Mouse (Mus musculus) megakaryocyte-erythroid progenitor cell, adult 5-6 weeks (primary cell): ENCODE measurements around the gene Myo18b. TPM values are rescaled to one million over a fixed set of nuclear protein-coding genes. Genes with fewer than 3 reads are reported as not detected.

Experiments
- ATAC-seq: replicated peaks from 2 replicates; pipeline ENCODE4 v1.8.0; 2016; ENCODE audit warnings: mild to moderate bottlenecking, inconsistent platforms; ENCODE audit not compliant: severe bottlenecking, poor library complexity, low FRiP score, low TSS enrichment
- total RNA-seq, 2 experiments: library from RNA; stranded (forward) in 1 of 2; stranded (reverse) in 1 of 2; fragments of 200-1000, 215-1000 nt in 1 of 2; fragments of >200 nt in 1 of 2; fragmentation: Nextera tagmentation in 1 of 2; gene quantifications; 2 replicates each; pipeline ENCODE4 v1.2.3; 2014 to 2017

Myo18b gene
- total RNA-seq, 2 experiments from 2014 or later, result not detected

DNA sequence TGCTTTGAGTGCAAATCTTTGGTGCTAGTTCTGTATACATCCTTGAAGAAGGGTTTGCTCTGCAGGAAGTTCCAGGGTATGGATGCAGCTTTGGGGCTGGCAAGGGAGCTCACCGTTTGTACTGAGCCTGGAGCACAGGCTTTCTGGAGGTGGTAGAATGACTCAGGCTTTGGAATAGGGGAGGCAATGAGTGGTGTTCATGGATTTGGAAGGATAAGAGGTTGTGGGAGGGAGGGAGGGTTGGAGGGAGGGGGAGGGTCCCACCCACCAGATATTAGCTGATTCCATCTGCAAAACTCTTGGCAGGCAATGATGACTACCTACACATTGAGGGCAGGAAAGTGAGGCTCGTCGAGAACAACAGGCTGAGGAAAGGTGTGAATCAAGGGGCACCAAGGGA lies 195.4 kb downstream of the Myo18b start:
- no peak for ATAC-seq

DNA sequence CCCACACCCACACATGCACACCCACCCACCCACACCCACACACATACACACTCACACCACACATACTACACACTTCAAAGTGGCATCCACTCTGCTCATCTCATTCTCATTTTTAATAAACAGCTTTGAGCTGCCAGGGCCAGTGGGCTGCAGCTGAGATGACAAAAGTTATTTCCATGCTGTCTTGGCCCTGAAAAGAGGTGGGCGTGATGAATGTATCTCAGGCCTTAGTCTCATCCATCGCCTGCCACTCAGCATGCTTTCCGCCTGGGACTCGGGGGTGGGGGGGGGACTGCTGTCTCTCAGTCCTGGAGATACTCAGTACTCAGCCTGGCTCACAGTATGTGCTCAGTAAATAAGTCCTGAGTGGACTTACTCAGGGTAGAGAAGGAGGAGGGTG lies 199.5 kb downstream of the Myo18b start:
- ATAC-seq, result no peak

DNA sequence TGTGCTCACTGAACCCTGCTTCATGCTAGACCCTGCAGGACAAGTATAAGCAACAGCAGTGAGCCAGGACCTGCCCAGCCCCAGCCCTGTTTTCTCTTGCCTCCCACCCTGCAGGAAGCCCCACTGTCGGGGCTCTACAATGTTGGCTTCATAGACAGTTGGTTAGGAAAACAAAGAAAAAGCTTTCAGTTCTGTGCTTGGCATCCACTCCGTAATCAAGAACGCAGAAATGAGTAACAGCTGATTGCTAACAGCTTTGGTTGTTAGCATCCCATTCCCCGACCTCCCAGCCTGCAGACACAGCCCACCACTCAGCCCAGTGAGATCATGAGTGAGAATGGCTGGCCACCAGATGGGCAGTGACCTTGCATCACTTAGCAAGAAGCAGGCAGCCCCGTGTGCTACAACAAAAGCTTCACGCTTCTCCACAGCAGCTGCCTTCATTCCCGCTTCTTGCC lies 200.9 kb downstream of the Myo18b start:
- no peak for ATAC-seq

DNA sequence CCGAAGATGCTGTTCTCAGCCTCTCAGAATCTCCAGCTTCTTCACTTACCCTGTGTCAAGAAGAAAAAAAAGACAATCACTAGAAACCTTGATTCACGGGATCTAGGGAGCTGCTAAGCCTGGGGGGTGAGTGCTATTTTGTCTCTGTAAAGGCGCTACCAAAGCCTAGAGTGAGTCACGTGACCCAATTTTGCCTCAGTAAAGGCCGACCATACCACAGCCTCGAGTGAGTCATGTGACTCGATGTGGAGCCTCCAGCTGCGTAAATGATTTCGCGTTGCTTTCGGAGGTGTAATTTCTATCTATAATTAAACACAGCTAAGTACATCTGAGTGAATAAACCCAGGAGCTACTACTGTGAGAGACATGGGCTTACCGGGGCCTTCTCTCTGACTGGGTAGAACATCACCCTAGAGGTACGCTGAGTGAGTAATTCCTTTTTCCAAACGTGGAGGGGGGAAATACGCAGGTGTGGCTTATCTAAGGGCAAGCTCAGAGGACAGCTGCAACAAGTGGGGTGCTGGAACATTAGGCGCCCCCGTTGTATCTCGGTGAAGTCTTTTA lies 202.8 kb downstream of the Myo18b start:
- no peak for ATAC-seq

DNA sequence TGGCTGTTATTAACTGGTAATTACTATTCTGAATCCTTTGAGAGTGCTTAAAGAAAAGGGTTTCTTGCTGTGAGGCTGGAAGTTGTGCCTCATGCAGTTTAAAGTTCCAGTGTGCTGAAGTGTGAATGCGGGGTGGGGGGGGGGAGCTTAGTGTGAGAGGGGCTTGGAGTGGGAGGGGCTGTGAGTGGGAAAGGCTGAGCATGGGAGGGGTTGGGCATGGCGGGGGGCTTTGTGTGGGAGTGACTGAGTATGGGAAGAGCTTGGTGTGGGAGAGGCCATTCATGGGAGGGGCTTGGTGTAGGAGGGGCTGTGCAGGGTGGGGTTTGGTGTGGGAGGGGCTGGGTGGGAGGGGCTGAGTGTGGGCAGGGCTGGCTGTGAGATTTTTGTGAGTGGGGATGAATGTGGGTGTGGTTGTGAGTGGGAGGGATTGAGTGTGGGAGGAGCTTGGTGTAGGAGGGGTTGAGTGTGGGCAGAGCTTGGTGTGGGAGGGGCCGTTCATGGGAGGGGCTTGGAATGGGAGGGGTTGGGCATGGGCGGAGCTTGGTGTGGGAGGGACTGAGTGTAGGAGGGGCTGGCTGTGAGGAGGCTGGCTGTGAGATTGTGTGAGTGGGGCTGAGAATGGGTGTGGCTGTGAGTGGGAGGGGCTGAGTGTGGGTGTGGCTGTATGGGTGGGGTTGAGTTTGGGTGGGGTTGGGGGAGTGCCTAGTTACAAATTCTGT lies 208.9 kb downstream of the Myo18b start:
- no peak for ATAC-seq

DNA sequence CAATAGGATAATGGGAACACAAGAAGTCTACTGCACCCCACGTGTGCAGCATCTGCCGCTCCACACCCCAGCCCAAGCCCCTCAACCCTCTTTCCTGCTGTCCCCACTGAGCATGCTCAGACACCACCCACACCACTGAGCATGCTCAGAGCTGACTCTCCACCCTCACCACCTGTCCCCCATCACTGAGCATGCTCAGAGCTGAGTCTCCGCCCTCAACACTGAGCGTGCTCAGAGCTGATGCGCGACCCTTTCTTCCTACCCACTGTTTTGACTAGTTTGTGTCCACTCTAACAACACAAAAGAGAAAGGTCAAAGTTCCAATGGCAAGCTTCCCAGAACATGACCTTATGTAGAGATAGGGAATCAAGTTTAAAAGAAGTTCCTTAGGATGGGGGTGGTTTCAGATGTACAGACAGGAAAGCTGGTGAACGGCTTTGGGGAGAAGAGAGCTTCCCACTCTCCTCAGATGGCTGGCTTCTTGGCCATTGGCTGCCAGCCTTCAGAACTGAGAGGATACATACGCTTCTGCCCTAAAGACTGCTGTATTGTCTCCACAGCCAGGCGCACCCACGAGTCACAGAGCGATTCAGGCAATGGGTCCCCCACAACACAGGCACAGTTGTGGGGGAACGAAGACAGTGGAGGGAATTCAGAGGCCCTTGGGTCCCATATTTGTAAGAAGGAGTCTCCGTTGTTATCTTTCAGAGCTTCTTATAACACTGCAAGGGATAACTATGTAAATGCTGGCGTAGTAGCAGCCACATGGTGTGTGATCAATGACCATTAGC lies 209.7 kb downstream of the Myo18b start:
- ATAC-seq, result no peak

DNA sequence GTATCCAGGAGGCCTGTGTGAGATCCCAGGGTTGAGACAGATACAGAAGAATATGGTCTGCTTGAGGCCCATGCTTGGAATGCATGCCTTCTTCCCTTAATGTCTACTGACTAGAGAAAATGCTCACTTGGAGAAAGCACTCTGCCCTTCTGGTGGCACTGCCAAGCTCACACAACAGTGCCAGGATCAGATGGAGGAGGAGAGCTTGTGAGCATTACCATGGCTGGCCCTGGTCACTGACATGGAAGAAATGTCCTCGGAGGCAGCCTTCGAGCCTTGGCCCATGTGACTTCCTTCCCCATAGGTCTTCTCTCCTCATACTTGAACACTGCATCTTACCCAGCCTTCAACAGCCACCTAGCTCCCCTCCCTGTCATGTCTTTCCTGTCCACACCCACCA lies 216.9 kb downstream of the Myo18b start:
- ATAC-seq, result no peak

DNA sequence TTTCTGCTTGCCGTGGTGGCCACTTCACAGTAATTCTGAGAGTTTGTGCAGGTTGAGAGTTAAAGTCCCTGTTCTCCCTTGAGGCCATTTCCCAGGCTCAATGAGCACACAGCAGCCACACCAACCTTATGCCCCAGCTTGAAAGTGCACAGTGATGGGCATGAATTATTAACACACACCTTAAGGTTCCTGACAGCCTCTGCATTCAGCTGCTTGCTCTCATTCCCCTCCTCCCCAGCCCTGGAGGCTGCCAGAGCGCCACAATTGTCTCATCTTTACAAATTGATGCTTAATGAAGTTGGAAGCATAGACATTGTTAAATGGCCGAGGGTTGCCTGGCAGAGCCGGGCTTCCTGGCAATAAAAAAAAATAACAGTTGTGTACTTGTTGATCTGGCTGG lies 218.0 kb downstream of the Myo18b start:
- ATAC-seq, result no peak

DNA sequence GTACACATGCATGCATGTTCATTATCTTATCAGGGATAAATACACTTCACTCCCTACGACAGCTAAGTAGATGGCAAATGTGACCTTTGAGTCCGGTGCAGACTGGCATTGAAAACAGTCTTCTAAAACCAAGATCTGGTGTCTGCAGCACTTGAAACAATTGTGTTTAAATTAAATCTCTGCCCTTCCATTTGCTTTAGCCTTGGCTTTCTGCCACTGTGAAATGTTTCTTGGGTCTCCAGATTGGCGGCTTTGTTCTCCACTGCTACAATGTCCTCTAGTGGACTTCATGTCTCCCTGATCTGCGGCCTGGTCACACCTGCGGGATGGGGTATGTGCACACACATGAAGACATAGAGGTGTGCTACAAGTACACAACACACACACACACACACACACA lies 221.4 kb downstream of the Myo18b start:
- no peak for ATAC-seq

DNA sequence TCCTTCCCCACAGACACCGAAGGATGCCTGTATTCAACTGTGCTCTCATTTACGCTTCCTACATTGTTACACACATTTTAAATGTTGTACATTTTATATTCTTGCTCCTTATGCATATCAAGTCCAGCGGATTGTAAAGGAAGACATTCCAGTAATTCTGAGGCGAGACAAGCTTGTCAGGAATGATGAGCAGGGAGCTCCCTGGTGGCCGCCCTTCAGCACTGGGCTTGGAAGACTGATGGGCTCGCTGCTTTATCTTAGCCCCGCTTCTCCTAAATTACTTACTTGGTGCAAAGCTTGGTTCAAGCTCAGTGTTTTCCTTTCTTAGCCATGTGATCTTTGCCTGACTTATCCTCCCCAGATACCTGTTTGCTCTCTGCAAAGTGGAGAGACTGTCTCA lies 223.7 kb downstream of the Myo18b start:
- no peak for ATAC-seq

DNA sequence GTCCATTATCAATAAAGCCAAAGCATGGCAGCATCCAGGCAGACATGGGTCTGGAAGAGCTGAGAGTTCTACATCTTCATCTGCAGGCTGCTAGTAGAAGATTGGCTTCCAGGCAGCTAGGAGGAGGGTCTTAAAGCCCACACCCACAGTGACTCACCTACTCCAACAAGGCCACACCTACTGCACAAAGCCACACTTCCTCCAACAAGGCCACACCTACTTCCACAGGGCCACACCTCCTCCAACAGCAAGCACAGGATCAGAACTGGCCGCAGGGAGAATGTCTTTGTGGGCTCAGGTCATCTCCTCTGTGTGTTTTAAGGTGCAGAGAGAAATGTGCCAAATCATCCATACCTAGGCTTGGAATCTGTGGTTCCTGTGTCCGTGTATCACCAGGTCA lies 224.2 kb downstream of the Myo18b start:
- ATAC-seq, result no peak

DNA sequence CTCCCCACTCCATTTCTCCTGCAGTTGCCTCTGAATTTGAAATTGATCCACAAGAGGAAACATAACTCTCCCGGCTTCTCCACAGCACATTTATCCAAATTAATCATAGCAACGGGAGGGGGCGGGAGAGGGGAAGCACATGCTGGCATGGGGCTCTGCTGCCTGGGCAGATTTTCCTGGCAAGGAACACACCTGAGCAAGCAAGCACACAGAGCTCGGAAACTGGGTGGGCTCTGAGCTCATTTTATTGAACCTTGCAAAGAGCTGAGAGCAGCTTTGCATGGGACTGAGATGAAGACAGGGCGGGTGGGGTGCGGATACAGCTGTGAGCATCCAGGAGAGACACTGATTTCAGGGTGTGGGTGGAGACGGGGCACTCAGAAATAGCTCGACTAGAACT lies 229.0 kb downstream of the Myo18b start:
- no peak for ATAC-seq

DNA sequence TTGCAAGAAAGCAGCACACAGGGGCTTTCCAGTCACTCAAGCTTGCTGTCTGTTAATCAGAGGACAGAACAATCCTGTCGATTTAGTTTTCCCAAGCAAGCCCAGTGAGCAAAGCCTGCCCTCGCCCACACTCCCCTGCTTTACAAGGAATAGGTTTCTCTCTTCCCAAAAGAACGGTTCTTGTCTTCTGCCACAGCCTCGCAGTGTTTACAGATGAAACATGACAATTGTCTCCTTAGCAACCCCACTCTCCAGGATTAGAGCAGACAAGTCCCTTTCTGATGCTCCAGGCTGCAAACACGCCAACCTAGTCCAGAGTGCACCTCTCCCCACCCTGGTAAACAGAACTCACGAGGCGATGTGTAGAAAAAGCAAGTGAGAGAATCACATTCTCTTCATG lies 230.5 kb downstream of the Myo18b start:
- ATAC-seq, result no peak

DNA sequence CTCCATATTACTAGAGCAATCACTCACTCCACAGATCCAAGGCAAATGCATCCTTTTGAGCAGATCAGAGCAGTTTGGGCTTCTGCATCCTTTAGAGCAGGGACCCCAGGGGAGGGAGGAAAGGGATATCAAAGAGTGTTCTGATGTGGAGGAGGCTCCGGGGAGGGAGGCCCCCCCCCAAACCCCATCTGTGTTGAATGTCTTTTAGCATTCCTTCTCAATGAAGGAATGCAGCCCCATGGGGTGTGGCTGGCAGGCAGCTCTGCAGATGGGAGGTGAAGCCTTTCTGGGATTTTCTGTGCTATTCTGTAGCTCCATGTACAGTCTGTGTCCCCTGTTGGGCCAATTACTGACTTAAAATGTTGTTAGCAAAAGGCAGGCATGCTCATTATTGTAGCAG lies 232.5 kb downstream of the Myo18b start:
- ATAC-seq, result no peak

DNA sequence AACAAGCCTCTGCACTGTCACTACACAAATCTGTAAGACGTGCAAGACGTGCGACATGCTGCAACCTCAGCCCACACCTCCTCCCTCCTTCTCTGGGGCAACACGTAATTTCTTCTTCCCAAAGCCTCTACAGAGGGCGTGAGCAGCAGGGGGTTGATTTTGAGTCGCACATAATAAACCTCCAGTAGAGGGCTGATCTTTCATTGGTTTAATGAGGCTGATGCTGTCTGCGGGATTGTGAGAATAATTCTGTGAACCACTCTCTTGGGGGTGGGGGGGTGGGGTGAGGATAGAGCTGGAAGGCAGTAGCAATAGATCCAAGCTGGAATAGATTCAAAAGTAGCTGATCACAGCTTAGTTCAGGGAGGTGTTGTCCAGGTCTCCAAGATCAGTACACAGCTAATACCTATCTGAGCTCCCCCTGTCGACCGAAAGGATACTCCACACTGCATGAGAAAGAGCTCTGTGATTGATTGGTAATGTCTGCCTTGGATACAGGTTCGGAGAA lies 235.2 kb downstream of the Myo18b start:
- ATAC-seq, result no peak

DNA sequence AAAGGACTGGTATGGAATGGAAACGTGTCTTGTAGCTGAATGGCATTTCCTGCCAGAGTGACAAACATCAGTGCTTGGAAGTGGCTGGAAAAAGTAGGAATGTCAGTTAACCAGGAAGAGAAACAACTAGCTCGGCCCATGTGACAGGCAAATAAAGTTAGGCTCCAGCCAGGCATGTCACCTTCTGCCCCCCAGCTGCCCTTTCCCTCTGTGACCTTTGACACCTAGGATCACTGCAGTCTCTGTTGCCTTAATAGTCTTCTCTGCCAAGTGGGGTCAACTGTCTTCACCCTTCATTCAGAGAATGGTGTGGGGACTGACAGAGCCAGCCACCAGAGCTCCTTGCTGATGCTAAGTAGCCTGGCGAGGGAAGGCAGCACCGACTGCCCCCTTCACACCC lies 236.9 kb downstream of the Myo18b start:
- ATAC-seq, result no peak

DNA sequence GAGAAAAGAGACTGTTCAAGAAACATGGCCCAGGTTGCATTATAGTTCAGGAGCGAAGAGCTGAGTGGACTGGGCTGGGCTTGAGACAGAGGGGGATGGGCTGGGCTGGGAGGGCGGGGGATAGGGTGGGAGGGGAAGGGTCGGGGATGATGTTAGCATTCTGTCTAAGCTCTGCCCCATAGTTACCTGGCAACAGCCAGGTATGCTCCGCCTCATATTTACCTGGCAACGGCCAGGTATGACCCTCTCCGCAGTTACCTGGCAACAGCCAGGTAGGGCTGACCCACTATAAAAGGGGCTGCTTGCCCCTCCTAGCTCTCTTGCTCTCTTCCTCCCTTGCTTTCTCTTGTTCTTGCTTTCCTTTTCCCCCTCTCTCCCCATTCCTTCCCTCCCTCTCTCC lies 239.4 kb downstream of the Myo18b start:
- no peak for ATAC-seq

DNA sequence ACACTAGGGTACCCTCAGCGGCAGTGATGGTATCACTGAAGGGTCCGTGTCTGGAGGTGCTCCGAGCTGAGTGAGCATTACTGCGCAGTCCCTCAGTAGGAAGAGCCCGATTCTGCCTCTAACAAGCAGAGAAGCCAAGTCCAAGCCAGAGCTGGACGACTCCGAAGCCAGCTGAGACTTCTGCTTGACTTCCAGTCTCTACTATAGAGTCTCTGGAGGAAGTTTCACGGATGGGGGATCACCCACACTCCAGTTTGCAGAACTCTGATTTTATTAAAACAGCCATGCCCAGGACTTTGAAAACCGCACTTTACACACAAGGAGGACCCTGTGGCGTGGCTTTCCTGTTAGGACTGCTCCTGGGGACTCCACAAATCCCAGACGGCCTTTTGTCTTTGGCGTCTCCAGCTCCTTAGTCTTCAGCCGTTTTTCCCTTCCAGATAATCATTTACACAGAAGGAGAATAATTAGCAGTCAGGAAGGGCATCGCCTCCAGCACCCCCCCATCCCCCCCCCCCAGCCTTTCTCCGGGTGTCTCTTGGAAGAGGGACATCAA lies 240.1 kb downstream of the Myo18b start:
- ATAC-seq, result no peak

DNA sequence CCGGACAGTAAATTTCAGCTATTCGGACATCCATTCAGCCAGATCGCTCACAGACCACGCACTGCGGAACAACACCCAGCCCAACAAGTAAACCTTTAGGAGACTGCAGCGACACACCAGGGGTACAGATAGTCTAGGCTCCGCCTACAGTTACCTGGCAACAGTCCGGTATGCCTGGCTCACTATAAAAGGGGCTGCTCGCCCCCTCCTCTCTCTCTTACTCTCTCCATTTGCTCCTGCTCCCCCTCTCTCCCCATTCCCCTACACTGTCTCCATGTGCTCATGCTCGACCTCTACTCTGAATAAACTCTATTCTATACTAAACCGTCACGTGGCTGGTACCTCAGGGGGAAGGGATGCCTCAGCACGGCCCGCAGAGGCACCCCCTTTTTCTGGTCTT lies 240.6 kb downstream of the Myo18b start:
- no peak for ATAC-seq

DNA sequence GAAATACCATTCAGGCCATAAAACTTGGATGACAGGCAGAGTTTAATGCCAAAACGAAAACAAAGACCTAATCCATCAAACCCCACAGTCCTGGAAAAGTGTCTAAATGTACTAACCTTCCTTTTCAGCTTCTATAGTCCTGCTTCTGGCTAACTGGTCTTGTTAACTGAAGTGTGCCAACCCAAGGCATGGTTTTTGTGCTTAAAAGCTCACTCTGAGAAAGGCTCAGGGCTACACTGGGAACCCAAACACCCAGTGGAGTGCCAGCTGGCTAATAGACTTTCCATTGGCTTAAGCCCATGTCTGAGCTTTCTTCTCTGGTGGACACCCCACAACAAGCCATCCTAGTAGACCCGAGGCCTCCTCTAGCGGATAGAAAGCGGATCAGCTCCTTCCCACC lies 244.1 kb downstream of the Myo18b start:
- ATAC-seq, result no peak
